In the genomic region with DNA sequence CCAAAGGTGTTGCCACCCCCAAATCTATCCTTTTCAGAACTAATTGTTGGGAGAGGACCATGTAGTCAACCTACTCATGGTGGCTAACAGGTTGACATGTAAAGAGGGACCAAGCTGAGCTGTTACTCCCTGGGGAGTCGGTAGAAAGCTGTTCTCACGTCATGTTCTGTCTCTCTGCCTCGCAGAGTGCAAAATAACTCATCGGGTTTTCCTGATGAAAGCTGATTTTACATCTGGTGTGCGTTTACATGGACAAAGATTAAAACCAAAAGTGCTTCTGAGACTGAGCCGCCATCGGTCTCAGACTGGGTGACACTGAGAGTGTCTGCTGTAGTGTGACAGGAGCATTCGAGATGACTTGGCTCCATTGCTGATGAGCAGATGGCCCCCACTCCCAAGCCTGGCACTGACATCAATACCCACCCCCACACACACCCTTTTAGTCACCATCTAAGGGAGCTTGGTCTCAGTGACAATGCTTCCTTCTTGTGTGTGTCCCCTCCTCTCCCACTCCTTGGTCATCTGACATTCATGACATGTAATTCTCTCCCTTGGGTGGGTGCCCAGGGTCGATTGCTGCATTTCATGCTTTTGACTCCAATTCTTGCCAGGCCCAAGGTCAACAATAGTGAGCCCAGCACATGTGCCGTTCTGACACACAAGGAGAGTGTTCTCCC, we compare ENCODE assay signal across 13 mouse cellular contexts. TPM values are rescaled to one million over a fixed set of nuclear protein-coding genes. Genes with fewer than 3 reads are reported as not detected.
A peak's percentile ranks its signal among the peaks of the same experiment; 100 is the strongest.
DNase-seq lines count a peak whose midpoint lies in the region; ATAC-seq and TF ChIP-seq lines count a peak whose summit lies in the region.
"Had no signal": no experiment of that assay in that cellular context is flagged by ENCODE, and none has a peak within 500 bp of the region (broad histone marks: within the 10 kb centered on the region; RNA-seq: fewer than 3 reads in every experiment).

No protein-coding gene starts in this region.

- TF ChIP-seq CTCF in stomach, postnatal 0 days (IDR thresholded peaks at IDR 0.05; ENCODE audit: low read depth): no peak

- peaks cover 29% of the 10 kb centered on the region for H3K4me1 ChIP-seq in forebrain, embryonic 13.5 days
- peaks cover 22% of the 10 kb centered on the region for H3K4me1 ChIP-seq in forebrain, embryonic 12.5 days
- peaks cover 24% of the 10 kb centered on the region for H3K4me1 ChIP-seq in forebrain, embryonic 15.5 days
- H3K4me1 ChIP-seq in stomach, postnatal 0 days (replicated peaks; ENCODE audit: control insufficient read depth, insufficient read depth): no peaks in the 10 kb centered on the region
- H3K4me1 ChIP-seq: limb, embryonic 12.5 days had no signal

- peak overlapping the region; percentile 59 for H3K27ac ChIP-seq in forebrain, embryonic 13.5 days
- no peak overlapping the region for H3K27ac ChIP-seq in forebrain, embryonic 12.5 days
- H3K27ac ChIP-seq in forebrain, embryonic 15.5 days (replicated peaks): peak overlapping the region; percentile 70
- no peak overlapping the region for H3K27ac ChIP-seq in stomach, postnatal 0 days (replicated peaks)
- H3K27ac ChIP-seq: limb, embryonic 12.5 days had no signal

- H3K9ac ChIP-seq in forebrain, embryonic 13.5 days: no peak overlapping the region
- H3K9ac ChIP-seq in forebrain, embryonic 12.5 days: no peak overlapping the region
- H3K9ac ChIP-seq in forebrain, embryonic 15.5 days (replicated peaks): no peak overlapping the region
- no peak overlapping the region for H3K9ac ChIP-seq in stomach, postnatal 0 days (ENCODE audit: low read length)
- H3K9ac ChIP-seq: limb, embryonic 12.5 days had no signal

- ATAC-seq in forebrain, embryonic 13.5 days: peak; percentile 81
- ATAC-seq in forebrain, embryonic 12.5 days (ENCODE audit: low FRiP score): no peak
- ATAC-seq in forebrain, embryonic 15.5 days (replicated peaks): peak; percentile 90
- no peak for ATAC-seq in stomach, postnatal 0 days (ENCODE audit: low FRiP score, low TSS enrichment)
- ATAC-seq: intestine, embryonic 16.5 days; Patski had no signal

- TF ChIP-seq EP300 in stomach, postnatal 0 days (optimal IDR thresholded peaks at IDR 0.05): no peak

- peak; percentile 72 for DNase-seq in adrenal gland, postnatal 25 days
- peak; percentile 78 to 81 for DNase-seq in layer of hippocampus, postnatal 36 days
- no peak for DNase-seq in stomach, postnatal 0 days (ENCODE audit: low spot score)
- DNase-seq in kidney, postnatal 10 days: no peak
- DNase-seq in thymus, postnatal 14 days: no peak
- DNase-seq: gastrocnemius, postnatal 25 days had no signal

- no peaks in the 10 kb centered on the region for H3K9me3 ChIP-seq in forebrain, embryonic 13.5 days (replicated peaks)
- no peaks in the 10 kb centered on the region for H3K9me3 ChIP-seq in forebrain, embryonic 12.5 days
- H3K9me3 ChIP-seq in forebrain, embryonic 15.5 days: no peaks in the 10 kb centered on the region
- H3K9me3 ChIP-seq in stomach, postnatal 0 days (ENCODE audit: control insufficient read depth, low read length): no peaks in the 10 kb centered on the region
- H3K9me3 ChIP-seq: limb, embryonic 12.5 days; megakaryocyte, embryonic 14.5 days had no signal

- H3K4me2 ChIP-seq in forebrain, embryonic 13.5 days: no peak overlapping the region
- no peak overlapping the region for H3K4me2 ChIP-seq in forebrain, embryonic 12.5 days
- no peak overlapping the region for H3K4me2 ChIP-seq in forebrain, embryonic 15.5 days (replicated peaks)
- no peak overlapping the region for H3K4me2 ChIP-seq in stomach, postnatal 0 days (replicated peaks; ENCODE audit: low read depth)
- H3K4me2 ChIP-seq: limb, embryonic 12.5 days had no signal

- no peak overlapping the region for H3K4me3 ChIP-seq in forebrain, embryonic 13.5 days
- H3K4me3 ChIP-seq in forebrain, embryonic 12.5 days (replicated peaks): no peak overlapping the region
- no peak overlapping the region for H3K4me3 ChIP-seq in forebrain, embryonic 15.5 days
- no peak overlapping the region for H3K4me3 ChIP-seq in stomach, postnatal 0 days (ENCODE audit: low read depth, low read length)
- H3K4me3 ChIP-seq: limb, embryonic 12.5 days; megakaryocyte, embryonic 14.5 days had no signal

- WGBS in forebrain, embryonic 13.5 days: 75% methylated on average over 10 of the region's 10 CpGs
- WGBS in forebrain, embryonic 12.5 days: 79% methylated on average over 10 of the region's 10 CpGs
- WGBS in forebrain, embryonic 15.5 days: 54% methylated on average over 10 of the region's 10 CpGs
- 76% methylated on average over 10 of the region's 10 CpGs for WGBS in stomach, postnatal 0 days

- no peaks in the 10 kb centered on the region for H3K27me3 ChIP-seq in forebrain, embryonic 13.5 days
- no peaks in the 10 kb centered on the region for H3K27me3 ChIP-seq in forebrain, embryonic 12.5 days
- H3K27me3 ChIP-seq in forebrain, embryonic 15.5 days: no peaks in the 10 kb centered on the region
- H3K27me3 ChIP-seq in stomach, postnatal 0 days (ENCODE audit: control insufficient read depth, insufficient read depth, low read length): no peaks in the 10 kb centered on the region
- H3K27me3 ChIP-seq: limb, embryonic 12.5 days; Patski had no signal

- no peaks in the 10 kb centered on the region for H3K36me3 ChIP-seq in forebrain, embryonic 13.5 days (ENCODE audit: poor library complexity, severe bottlenecking)
- no peaks in the 10 kb centered on the region for H3K36me3 ChIP-seq in forebrain, embryonic 12.5 days (replicated peaks)
- H3K36me3 ChIP-seq in forebrain, embryonic 15.5 days: no peaks in the 10 kb centered on the region
- H3K36me3 ChIP-seq in stomach, postnatal 0 days (ENCODE audit: control insufficient read depth, insufficient read depth, low read length): no peaks in the 10 kb centered on the region
- H3K36me3 ChIP-seq: limb, embryonic 12.5 days had no signal

RNA-seq across cellular contexts. Expression of a gene that starts 12.4 kb away (rescaled TPM):
- polyA plus RNA-seq in forebrain, embryonic 13.5 days (2015; fragmentation: Nextera tagmentation; extraction: Ambion mirVana): 30.4 and 33.5 TPM in 2 replicates
- 21.9 and 26.1 TPM in 2 replicates for polyA plus RNA-seq in forebrain, embryonic 12.5 days (2016; fragmentation: Nextera tagmentation; extraction: Ambion mirVana)
- total RNA-seq in adrenal gland, postnatal 25 days (2021): 85.4 and 93.8 TPM in 2 replicates
- 34.7 and 34.8 TPM in 2 replicates for polyA plus RNA-seq in forebrain, embryonic 15.5 days (2015; fragmentation: Nextera tagmentation; extraction: Ambion mirVana)
- 100 to 1,000 TPM; 189 to 211 TPM for total RNA-seq in layer of hippocampus, postnatal 36 days (2021)
- 25.0 and 26.9 TPM in 2 replicates for polyA plus RNA-seq in stomach, postnatal 0 days (2015; fragmentation: Nextera tagmentation; extraction: Ambion mirVana)

RNA-seq across cellular contexts. Expression of a gene that starts 34.4 kb away (rescaled TPM):
- 0.22 TPM in 1 of 2 replicates, not detected in the other for polyA plus RNA-seq in forebrain, embryonic 13.5 days (2015; fragmentation: Nextera tagmentation; extraction: Ambion mirVana)
- polyA plus RNA-seq in forebrain, embryonic 12.5 days (2016; fragmentation: Nextera tagmentation; extraction: Ambion mirVana): not detected in 2 replicates
- not detected in 2 replicates for total RNA-seq in adrenal gland, postnatal 25 days (2021)
- 0.31 and 0.39 TPM in 2 replicates for polyA plus RNA-seq in forebrain, embryonic 15.5 days (2015; fragmentation: Nextera tagmentation; extraction: Ambion mirVana)
- not detected for total RNA-seq in layer of hippocampus, postnatal 36 days (2021)
- not detected in 2 replicates for polyA plus RNA-seq in stomach, postnatal 0 days (2015; fragmentation: Nextera tagmentation; extraction: Ambion mirVana)
- total RNA-seq: gastrocnemius, postnatal 25 days had no signal
- polyA plus RNA-seq: intestine, embryonic 16.5 days; limb, embryonic 12.5 days; Patski had no signal

Comparison
In these comparisons a context has a peak if more than half of its experiments do, and no peak if none do; other contexts are left out.
1. ATAC-seq: peak in forebrain, embryonic 13.5 days (single experiment) and forebrain, embryonic 15.5 days (single experiment); none in forebrain, embryonic 12.5 days (single experiment) and stomach, postnatal 0 days (single experiment).
2. H3K27ac ChIP-seq: peak in forebrain, embryonic 13.5 days (single experiment) and forebrain, embryonic 15.5 days (single experiment); none in forebrain, embryonic 12.5 days (single experiment) and stomach, postnatal 0 days (single experiment).
3. DNase-seq: peak in adrenal gland, postnatal 25 days (single experiment) and layer of hippocampus, postnatal 36 days (2 of 2); none in stomach, postnatal 0 days (single experiment), kidney, postnatal 10 days (single experiment) and thymus, postnatal 14 days (single experiment).